Comparison of ENCODE assay signal across 21 mouse cellular contexts in genomic region chr8:85730545-85730944, GRCm38 (mm10). TPM values are rescaled to one million over a fixed set of nuclear protein-coding genes. Genes with fewer than 3 reads are reported as not detected.
A peak's percentile ranks its signal among the peaks of the same experiment; 100 is the strongest.
DNase-seq lines count a peak whose midpoint lies in the region; ATAC-seq lines count a peak whose summit lies in the region.
"Had no signal": no experiment of that assay in that cellular context is flagged by ENCODE, and none has a peak within 500 bp of the region (broad histone marks: within the 10 kb centered on the region; RNA-seq: fewer than 3 reads in every experiment).

No protein-coding gene starts in this region.

- peak overlapping the region; percentile 56 for H3K27ac ChIP-seq in heart, embryonic 15.5 days
- H3K27ac ChIP-seq: forebrain, embryonic 10.5 days; forebrain, embryonic 13.5 days; hindbrain, embryonic 12.5 days; hindbrain, embryonic 15.5 days had no signal

- peak; percentile 62; the same call in 1 of the 2 replicates for ATAC-seq in heart, embryonic 15.5 days (replicated peaks; ENCODE audit: insufficient number of reproducible peaks, insufficient read depth, low FRiP score, low read depth)
- ATAC-seq: CD4-positive, CD25-positive, alpha-beta regulatory T cell, adult 4 months; forebrain, embryonic 13.5 days; forebrain, embryonic 16.5 days; intestine, postnatal 0 days had no signal

- peaks cover 6% of the 10 kb centered on the region for H3K4me1 ChIP-seq in heart, embryonic 15.5 days (replicated peaks)
- H3K4me1 ChIP-seq: forebrain, embryonic 10.5 days; forebrain, embryonic 13.5 days; hindbrain, embryonic 12.5 days; hindbrain, embryonic 15.5 days had no signal

- peaks cover 3% of the 10 kb centered on the region for H3K36me3 ChIP-seq in heart, embryonic 15.5 days

- H3K4me3 ChIP-seq in heart, embryonic 15.5 days: no peak overlapping the region
- H3K4me3 ChIP-seq: forebrain, embryonic 10.5 days; forebrain, embryonic 13.5 days; hindbrain, embryonic 12.5 days; hindbrain, embryonic 15.5 days had no signal

- intact Hi-C loops in heart, postnatal 14 days (cut with DNase I): no loop called here
- intact Hi-C loops in heart, postnatal 10 days (cut with DNase I): no loop called here

- H3K9ac ChIP-seq in heart, embryonic 15.5 days: no peak overlapping the region
- H3K9ac ChIP-seq: forebrain, embryonic 13.5 days; hindbrain, embryonic 12.5 days; hindbrain, embryonic 15.5 days had no signal

- H3K27me3 ChIP-seq in heart, embryonic 15.5 days: no peaks in the 10 kb centered on the region
- H3K27me3 ChIP-seq: forebrain, embryonic 13.5 days; hindbrain, embryonic 12.5 days; hindbrain, embryonic 15.5 days had no signal

- H3K9me3 ChIP-seq in heart, embryonic 15.5 days (replicated peaks): no peaks in the 10 kb centered on the region
- H3K9me3 ChIP-seq: forebrain, embryonic 10.5 days; forebrain, embryonic 13.5 days; hindbrain, embryonic 12.5 days; hindbrain, embryonic 15.5 days had no signal

- WGBS in heart, embryonic 15.5 days: 60% methylated on average over 3 of the region's 3 CpGs

- no peak overlapping the region for H3K4me2 ChIP-seq in heart, embryonic 15.5 days
- H3K4me2 ChIP-seq: forebrain, embryonic 13.5 days; hindbrain, embryonic 12.5 days; hindbrain, embryonic 15.5 days had no signal

- peak; percentile 10 for DNase-seq in heart, adult 8-10 months (ENCODE audit: low spot score)
- no peak for DNase-seq in heart, postnatal 4 days
- no peak for DNase-seq in heart, postnatal 14 days
- peak; percentile 16 to 17 for DNase-seq in heart, postnatal 10 days
- no peak for DNase-seq in cerebellum, postnatal 36 days
- DNase-seq: adrenal gland, adult 2 months; adrenal gland, postnatal 14 days; cerebellum, adult 11 months; cerebellum, adult 2 months; cerebellum, adult 9-11 months; gastrocnemius, postnatal 10 days; gastrocnemius, postnatal 36 days; kidney, adult 2 months had no signal

RNA-seq across cellular contexts. Expression of gene Neto2, which starts 29.8 kb away (rescaled TPM):
- total RNA-seq in heart, adult 8-10 months (2022): 1 to 10 TPM in 3 of 4 experiments, under 1 TPM in 1; 0.65 to 1.3 (median 1.1) TPM
- total RNA-seq in heart, postnatal 4 days (2021): 1 to 10 TPM; 9.2 to 9.9 TPM
- polyA plus RNA-seq in heart, embryonic 15.5 days (2015; fragmentation: Nextera tagmentation; extraction: Ambion mirVana): 3.3 and 3.5 TPM in 2 replicates
- total RNA-seq in heart, postnatal 14 days (2021): 1 to 10 TPM; 2.4 to 3.0 TPM
- total RNA-seq in heart, postnatal 10 days (2021): 1 to 10 TPM; 5.2 to 5.5 TPM

Comparison
In these comparisons a context has a peak if more than half of its experiments do, and no peak if none do; other contexts are left out.
1. DNase-seq: peak in heart, adult 8-10 months (single experiment) and heart, postnatal 10 days (2 of 2); none in heart, postnatal 4 days (single experiment), heart, postnatal 14 days (0 of 2) and cerebellum, postnatal 36 days (0 of 2).